Mouse (Mus musculus) cortical plate, adult 2 months (tissue): ENCODE data around the gene Acat3.

Source experiments
- CTCF ChIP-seq: fragments of 200-500 bp; IDR thresholded peaks from 2 replicates; pipeline ENCODE4 v1.5.1; 2011; ENCODE audit warnings: mild to moderate bottlenecking, control low read depth, low read length; ENCODE audit not compliant: insufficient read depth; ENCODE audit errors: extremely low read depth
- POLR2A ChIP-seq: fragments of 200-500 bp; IDR thresholded peaks from 2 replicates; pipeline ENCODE4 v1.6.1; 2011; ENCODE audit warnings: mild to moderate bottlenecking, low read length, control low read depth; ENCODE audit not compliant: insufficient read depth; ENCODE audit errors: extremely low read depth

DNA sequence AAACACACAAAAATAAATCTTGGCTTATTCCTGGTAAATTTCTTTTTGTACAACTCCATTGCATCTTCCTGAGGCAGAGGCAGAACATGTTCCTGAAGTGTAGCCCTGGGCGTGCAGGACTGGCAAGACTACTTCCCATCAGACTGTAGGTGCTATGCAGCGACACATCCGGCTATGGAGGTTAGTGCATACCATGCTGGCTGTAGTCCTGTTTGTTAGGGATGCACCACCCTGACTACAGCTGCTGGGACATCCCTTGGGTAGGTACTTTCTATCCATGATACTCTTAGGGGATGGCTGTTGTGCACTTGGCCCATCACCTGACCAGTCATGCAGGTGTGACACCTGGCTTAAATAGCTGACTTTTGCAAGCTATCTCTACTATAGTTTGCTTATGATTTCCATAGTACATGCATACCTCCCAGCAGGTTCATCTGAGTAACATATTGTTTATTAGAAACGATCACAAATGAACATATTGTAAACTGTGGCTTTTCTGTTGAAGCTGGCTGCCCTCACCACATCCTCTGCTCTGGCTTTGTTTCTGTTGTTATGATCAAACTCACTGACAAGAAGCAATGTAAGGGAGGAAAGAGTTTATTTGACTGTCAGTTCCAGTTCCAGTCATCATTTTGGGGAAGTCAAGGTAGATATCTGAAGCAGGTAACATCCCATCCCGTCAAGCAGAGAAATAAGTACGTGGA is 2.2 kb upstream of the Acat3 start:
- TF ChIP-seq CTCF: no peak
- no peak for TF ChIP-seq POLR2A
